ENCODE assay signal across 41 mouse cellular contexts in the genomic region with DNA sequence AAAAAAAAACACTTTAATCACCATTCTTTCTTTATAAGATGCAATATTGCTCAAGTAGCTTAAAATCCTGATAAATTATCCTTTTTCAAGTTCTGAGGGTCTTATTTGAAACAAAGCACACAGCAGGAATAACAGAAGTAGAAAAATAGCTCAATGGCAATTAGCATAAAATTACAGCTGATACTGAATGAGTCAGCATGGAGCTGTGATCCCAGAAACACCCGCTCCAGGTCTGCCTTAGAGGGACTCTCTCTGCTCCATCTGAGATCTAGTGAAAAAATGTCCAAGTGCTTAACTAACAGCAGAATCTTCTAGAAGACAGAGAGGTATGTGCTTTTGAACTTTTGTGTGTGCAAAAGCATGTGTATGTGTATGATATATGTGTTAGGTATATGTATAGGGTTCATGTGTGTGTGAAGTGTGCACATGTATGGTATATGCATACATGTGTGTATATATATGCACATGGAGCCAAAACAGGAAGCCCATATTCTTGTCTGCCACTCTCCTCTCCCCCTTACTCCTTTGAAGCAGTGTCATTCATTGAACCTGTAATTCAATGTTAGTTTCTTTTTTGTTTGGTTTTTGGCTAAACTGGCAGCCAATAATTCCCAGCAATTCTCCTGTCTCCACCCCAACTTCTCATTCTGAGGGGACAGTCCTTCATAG. TPM values are rescaled to one million over a fixed set of nuclear protein-coding genes. Genes with fewer than 3 reads are reported as not detected.
"Had no signal": no experiment of that assay in that cellular context is flagged by ENCODE, and none has a peak within 500 bp of the region (broad histone marks: within the 10 kb centered on the region; RNA-seq: fewer than 3 reads in every experiment).

No protein-coding gene starts in this region.

- ATAC-seq: hindbrain, postnatal 0 days; intestine, embryonic 16.5 days; liver, embryonic 12.5 days had no signal

- H3K4me2 ChIP-seq: heart, embryonic 11.5 days; hindbrain, embryonic 12.5 days; hindbrain, embryonic 15.5 days; kidney, embryonic 15.5 days; limb, embryonic 13.5 days; limb, embryonic 15.5 days; liver, embryonic 12.5 days had no signal

- H3K27ac ChIP-seq: heart, adult 2 months; hindbrain, embryonic 10.5 days; hindbrain, embryonic 12.5 days; hindbrain, embryonic 15.5 days; hindbrain, postnatal 0 days; kidney, embryonic 15.5 days; kidney, postnatal 0 days; limb, embryonic 13.5 days; limb, embryonic 15.5 days; liver, embryonic 12.5 days; liver, embryonic 14.5 days had no signal

- H3K9ac ChIP-seq: hindbrain, embryonic 12.5 days; hindbrain, embryonic 15.5 days; kidney, embryonic 15.5 days; limb, embryonic 13.5 days; limb, embryonic 15.5 days; liver, embryonic 12.5 days; liver, embryonic 14.5 days had no signal

- DNase-seq: gastrocnemius, postnatal 14 days; gastrocnemius, postnatal 36 days; heart, adult 2 months; heart, postnatal 10 days; heart, postnatal 4 days; kidney, adult 11 months; kidney, adult 2 months; kidney, adult 9 months; kidney, postnatal 14 days; kidney, postnatal 36 days; layer of hippocampus, adult 9-11 months; layer of hippocampus, postnatal 36 days; left cerebral cortex, postnatal 4 days; lung, adult 18-20 months had no signal

- H3K4me3 ChIP-seq: heart, adult 2 months; hindbrain, embryonic 10.5 days; hindbrain, embryonic 12.5 days; hindbrain, embryonic 15.5 days; kidney, embryonic 15.5 days; limb, embryonic 13.5 days; limb, embryonic 15.5 days; liver, embryonic 12.5 days had no signal

- H3K36me3 ChIP-seq: hindbrain, embryonic 10.5 days; hindbrain, embryonic 12.5 days; hindbrain, embryonic 15.5 days; kidney, embryonic 15.5 days; limb, embryonic 13.5 days; limb, embryonic 15.5 days; liver, embryonic 12.5 days had no signal

- H3K4me1 ChIP-seq: hindbrain, embryonic 10.5 days; hindbrain, embryonic 12.5 days; hindbrain, embryonic 15.5 days; kidney, embryonic 15.5 days; limb, embryonic 13.5 days; limb, embryonic 15.5 days; liver, embryonic 12.5 days had no signal

- H3K9me3 ChIP-seq: hindbrain, embryonic 10.5 days; hindbrain, embryonic 12.5 days; limb, embryonic 15.5 days; liver, embryonic 12.5 days had no signal

- H3K27me3 ChIP-seq: hindbrain, embryonic 12.5 days; hindbrain, embryonic 15.5 days; kidney, embryonic 15.5 days; liver, embryonic 12.5 days had no signal

RNA-seq across cellular contexts. Expression of a gene that starts 11.6 kb away (rescaled TPM):
- total RNA-seq: gastrocnemius, adult 8-10 months; gastrocnemius, postnatal 14 days; gastrocnemius, postnatal 36 days; heart, adult 2 months; heart, postnatal 25 days; heart, postnatal 4 days; liver, adult 2 months had no signal
- polyA plus RNA-seq: heart, embryonic 11.5 days; liver, adult 2 months; liver, embryonic 14.5 days had no signal

RNA-seq across cellular contexts. Expression of a gene that starts 55.3 kb away (rescaled TPM):
- total RNA-seq: gastrocnemius, adult 8-10 months; gastrocnemius, postnatal 14 days; gastrocnemius, postnatal 36 days; granulocyte monocyte progenitor cell, adult 5-6 weeks; heart, adult 2 months; heart, postnatal 10 days; heart, postnatal 25 days; heart, postnatal 4 days; hindbrain, postnatal 0 days; layer of hippocampus, adult 18-20 months; layer of hippocampus, adult 8-10 months; layer of hippocampus, postnatal 14 days; layer of hippocampus, postnatal 36 days; left cerebral cortex, adult 18-20 months; left cerebral cortex, adult 8-10 months; left cerebral cortex, postnatal 10 days; left cerebral cortex, postnatal 25 days; left cerebral cortex, postnatal 4 days; liver, adult 2 months had no signal
- polyA plus RNA-seq: heart, embryonic 11.5 days; heart, embryonic 14.5 days; hindbrain, embryonic 10.5 days; hindbrain, embryonic 12.5 days; hindbrain, embryonic 15.5 days; hindbrain, postnatal 0 days; intestine, embryonic 14.5 days; intestine, embryonic 16.5 days; limb, embryonic 11.5 days; liver, embryonic 12.5 days; liver, embryonic 14.5 days; liver, embryonic 16.5 days had no signal
